Mouse (Mus musculus) small intestine, adult 2 months (tissue): ENCODE results near the gene Comp.

ENCODE experiments used
- CTCF ChIP-seq: fragments of 200-500 bp; IDR thresholded peaks from 2 replicates; pipeline ENCODE4 v1.5.1; 2012; ENCODE audit warnings: low read depth, mild to moderate bottlenecking, control low read depth, inconsistent platforms, low read length, moderate library complexity, mixed read lengths; ENCODE audit not compliant: insufficient replicate concordance, insufficient read length; ENCODE audit errors: extremely low read depth
- POLR2A ChIP-seq: fragments of 200-500 bp; IDR thresholded peaks from 2 replicates; pipeline ENCODE4 v1.6.1; 2012; ENCODE audit warnings: low read depth, mild to moderate bottlenecking, control low read depth, inconsistent platforms, low read length, moderate library complexity

DNA sequence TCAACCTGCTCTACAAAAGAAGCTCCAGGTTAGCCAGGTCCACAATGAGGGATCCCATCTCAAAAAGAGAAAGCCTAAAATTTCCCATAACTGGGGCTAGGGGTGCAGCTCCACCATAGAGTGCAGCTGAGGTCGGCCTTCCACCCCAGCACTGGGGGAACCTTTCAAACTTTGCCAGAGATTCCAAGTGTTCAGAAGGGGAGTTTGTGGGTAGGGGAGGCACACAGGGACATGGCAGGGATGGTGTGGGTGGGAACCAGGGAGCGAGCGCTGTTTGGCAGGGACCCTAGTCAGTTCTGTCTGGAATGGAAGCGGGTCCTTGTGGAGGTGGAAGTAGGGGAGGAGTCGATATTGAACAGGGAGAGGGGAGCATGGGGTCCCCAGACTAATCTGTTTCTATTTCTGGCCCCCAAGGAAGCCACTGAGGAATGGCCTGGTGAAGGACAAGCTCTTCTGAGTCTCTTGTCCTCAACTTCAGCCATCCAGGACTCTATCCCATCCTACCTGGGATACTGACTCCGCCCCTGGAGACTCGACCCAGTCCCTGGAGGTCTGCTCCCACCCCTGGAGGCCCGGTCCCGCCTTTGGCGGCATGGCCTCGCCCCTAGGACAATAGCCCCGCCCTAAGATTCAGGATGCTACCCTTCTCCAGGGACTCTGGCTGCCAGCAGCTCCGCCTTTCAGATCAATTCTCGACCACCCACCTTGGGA lies 44.1 kb upstream of the Comp start, which contains the start of gene Gdf1:
- TF ChIP-seq CTCF (no peak), POLR2A (no peak)
